Mouse (Mus musculus): ENCODE results near the gene Jmjd6. TPM values are rescaled to one million over a fixed set of nuclear protein-coding genes. Genes with fewer than 3 reads are reported as not detected.
"Not testable (repeated sequence)": the region's sequence is repeated elsewhere in the genome, so short reads cannot be mapped to it uniquely, and the experiment has no call there.

Jmjd6 gene
- polyA plus RNA-seq, 1 experiment from 2014 or later: 93.5 TPM

- Histone ChIP-seq H3K4me1 (peaks cover 25% of the 10 kb centered on the region), H3K27ac (no peak overlapping the region), H3K4me3 (replicated peaks) (no peak overlapping the region), H3K9me3 (no peaks in the 10 kb centered on the region), H3K27me3 (no peaks in the 10 kb centered on the region), H3K4me2 (no peak overlapping the region), H3K9ac (no peak overlapping the region), H3K36me3 (replicated peaks) (peaks cover 38% of the 10 kb centered on the region)
- ATAC-seq (ENCODE audit: low FRiP score): no peak
Measured at GRCm38 (mm10) chr11:116849587-116849986, 6.3 kb upstream of the Jmjd6 start.

- not testable (repeated sequence) for H3K9ac ChIP-seq; H3K4me3 ChIP-seq (replicated peaks); ATAC-seq (ENCODE audit: low FRiP score); H3K9me3 ChIP-seq; H3K27ac ChIP-seq; H3K27me3 ChIP-seq; H3K4me2 ChIP-seq
- H3K4me1 ChIP-seq: peaks cover 26% of the 10 kb centered on the region
- H3K36me3 ChIP-seq (replicated peaks): peaks cover 38% of the 10 kb centered on the region
- 68% methylated on average over 2 of the region's 2 CpGs for WGBS
Measured at GRCm38 (mm10) chr11:116848877-116849178, 5.6 kb upstream of the Jmjd6 start.

- H3K36me3 ChIP-seq (replicated peaks): peaks cover 38% of the 10 kb centered on the region
- ATAC-seq (ENCODE audit: low FRiP score): no peak
Measured at GRCm38 (mm10) chr11:116848086-116848876, 5.0 kb upstream of the Jmjd6 start.

GRCm38 (mm10) chr11:116847187-116848085 is 4.2 kb upstream of the Jmjd6 start:
- peaks cover 38% of the 10 kb centered on the region for H3K36me3 ChIP-seq (replicated peaks)
- H3K4me2 ChIP-seq: no peak overlapping the region
- H3K27me3 ChIP-seq: no peaks in the 10 kb centered on the region
- H3K27ac ChIP-seq: 0 out of 2 replicates have a peak overlapping the region, but pooled peaks have one; percentile 42
- H3K4me3 ChIP-seq (replicated peaks): no peak overlapping the region
- no peak overlapping the region for H3K9ac ChIP-seq
- 84% methylated on average over 3 of the region's 3 CpGs for WGBS
- H3K4me1 ChIP-seq: peaks cover 27% of the 10 kb centered on the region
- H3K9me3 ChIP-seq: no peaks in the 10 kb centered on the region
- no peak for ATAC-seq (ENCODE audit: low FRiP score)

More at GRCm38 (mm10) chr11:116848086-116848876, 5.0 kb upstream of the Jmjd6 start:
- H3K9me3 ChIP-seq: no peaks in the 10 kb centered on the region
- H3K27me3 ChIP-seq: no peaks in the 10 kb centered on the region
- no peak overlapping the region for H3K4me3 ChIP-seq (replicated peaks)
- peaks cover 27% of the 10 kb centered on the region for H3K4me1 ChIP-seq
- no peak overlapping the region for H3K9ac ChIP-seq
- H3K4me2 ChIP-seq: no peak overlapping the region
- H3K27ac ChIP-seq: no peak overlapping the region
- 89% methylated on average over 5 of the region's 5 CpGs for WGBS

- peaks cover 38% of the 10 kb centered on the region for H3K36me3 ChIP-seq (replicated peaks)
- no peaks in the 10 kb centered on the region for H3K9me3 ChIP-seq
- peaks cover 34% of the 10 kb centered on the region for H3K4me1 ChIP-seq
- no peak overlapping the region for H3K4me2 ChIP-seq
- H3K27me3 ChIP-seq: no peaks in the 10 kb centered on the region
- no peak overlapping the region for H3K4me3 ChIP-seq (replicated peaks)
- no peak overlapping the region for H3K9ac ChIP-seq
- 76% methylated on average over 4 of the region's 4 CpGs for WGBS
- ATAC-seq (ENCODE audit: low FRiP score): no peak
- peak overlapping the region; percentile 25; the same call in 1 of the 2 replicates for H3K27ac ChIP-seq
Measured at GRCm38 (mm10) chr11:116846593-116847181, 3.4 kb upstream of the Jmjd6 start.

GRCm38 (mm10) chr11:116842531-116843260 is 553 bp downstream of the Jmjd6 start:
- Histone ChIP-seq H3K4me1 (peaks cover 49% of the 10 kb centered on the region), H3K9me3 (no peaks in the 10 kb centered on the region), H3K36me3 (replicated peaks) (peaks cover 41% of the 10 kb centered on the region), H3K27me3 (no peaks in the 10 kb centered on the region), H3K9ac (peak overlapping the region; percentile 74), H3K4me3 (replicated peaks) (peak overlapping the region; percentile 68), H3K27ac (peak overlapping the region; percentile 96), H3K4me2 (peak overlapping the region; percentile 90)
- under 1% methylated on average over 73 of the region's 73 CpGs for WGBS
- peak; percentile 61 for ATAC-seq (ENCODE audit: low FRiP score)

- H3K27me3 ChIP-seq: no peaks in the 10 kb centered on the region
- H3K36me3 ChIP-seq (replicated peaks): peaks cover 52% of the 10 kb centered on the region
- H3K9ac ChIP-seq: 0 out of 2 replicates have a peak overlapping the region, but pooled peaks have one; percentile 74
- WGBS: 84% methylated on average over 4 of the region's 4 CpGs
- peaks cover 41% of the 10 kb centered on the region for H3K4me1 ChIP-seq
- ATAC-seq (ENCODE audit: low FRiP score): no peak
- no peaks in the 10 kb centered on the region for H3K9me3 ChIP-seq
- H3K4me3 ChIP-seq (replicated peaks): peak overlapping the region; percentile 68; the same call in 1 of the 2 replicates
- peak overlapping the region; percentile 90 for H3K4me2 ChIP-seq
- H3K27ac ChIP-seq: 0 out of 2 replicates have a peak overlapping the region, but pooled peaks have one; percentile 25
Measured at GRCm38 (mm10) chr11:116840748-116841147, 2.5 kb downstream of the Jmjd6 start.

GRCm38 (mm10) chr11:116839601-116840000 is 3.6 kb downstream of the Jmjd6 start:
- no peaks in the 10 kb centered on the region for H3K27me3 ChIP-seq
- H3K9me3 ChIP-seq: no peaks in the 10 kb centered on the region
- WGBS: 77% methylated on average over 7 of the region's 7 CpGs
- H3K27ac ChIP-seq: no peak overlapping the region
- no peak for ATAC-seq (ENCODE audit: low FRiP score)
- no peak overlapping the region for H3K9ac ChIP-seq
- H3K4me3 ChIP-seq (replicated peaks): 0 out of 2 replicates have a peak overlapping the region, but pooled peaks have one; percentile 9
- H3K4me2 ChIP-seq: no peak overlapping the region
- H3K4me1 ChIP-seq: peaks cover 40% of the 10 kb centered on the region
- peaks cover 63% of the 10 kb centered on the region for H3K36me3 ChIP-seq (replicated peaks)

GRCm38 (mm10) chr11:116838936-116839335 is 4.3 kb downstream of the Jmjd6 start:
- Histone ChIP-seq H3K4me1 (peaks cover 33% of the 10 kb centered on the region), H3K4me2 (no peak overlapping the region), H3K36me3 (replicated peaks) (peaks cover 69% of the 10 kb centered on the region), H3K27ac (no peak overlapping the region), H3K4me3 (replicated peaks) (no peak overlapping the region), H3K9ac (no peak overlapping the region), H3K27me3 (no peaks in the 10 kb centered on the region), H3K9me3 (no peaks in the 10 kb centered on the region)
- ATAC-seq (ENCODE audit: low FRiP score): no peak
- 89% methylated on average over 14 of the region's 14 CpGs for WGBS

- no peak overlapping the region for H3K9ac ChIP-seq
- H3K9me3 ChIP-seq: no peaks in the 10 kb centered on the region
- H3K4me2 ChIP-seq: no peak overlapping the region
- peaks cover 78% of the 10 kb centered on the region for H3K36me3 ChIP-seq (replicated peaks)
- H3K27me3 ChIP-seq: no peaks in the 10 kb centered on the region
- WGBS: 92% methylated on average over 10 of the region's 10 CpGs
- no peak overlapping the region for H3K27ac ChIP-seq
- H3K4me1 ChIP-seq: peaks cover 42% of the 10 kb centered on the region
- H3K4me3 ChIP-seq (replicated peaks): no peak overlapping the region
- no peak for ATAC-seq (ENCODE audit: low FRiP score)
Measured at GRCm38 (mm10) chr11:116837441-116837840, 5.8 kb downstream of the Jmjd6 start.

GRCm38 (mm10) chr11:116836283-116836682 is 7.0 kb downstream of the Jmjd6 start:
- no peak overlapping the region for H3K4me2 ChIP-seq
- H3K9ac ChIP-seq: no peak overlapping the region
- H3K27ac ChIP-seq: no peak overlapping the region
- WGBS: 95% methylated on average over 4 of the region's 4 CpGs
- no peak for ATAC-seq (ENCODE audit: low FRiP score)
- peaks cover 33% of the 10 kb centered on the region for H3K4me1 ChIP-seq
- no peaks in the 10 kb centered on the region for H3K27me3 ChIP-seq
- no peaks in the 10 kb centered on the region for H3K9me3 ChIP-seq
- peaks cover 84% of the 10 kb centered on the region for H3K36me3 ChIP-seq (replicated peaks)
- no peak overlapping the region for H3K4me3 ChIP-seq (replicated peaks)
